Mouse (Mus musculus) layer of hippocampus, postnatal 10 days (tissue): ENCODE measurements around the gene Set. TPM values are rescaled to one million over a fixed set of nuclear protein-coding genes. Genes with fewer than 3 reads are reported as not detected.
A peak's percentile ranks its signal among the peaks of the same experiment; 100 is the strongest.

ENCODE experiments used
- DNase-seq, 2 experiments: peaks; one replicate each; pipeline ENCODE4 v3.0.0; 2021; ENCODE audit warnings: low spot score in 2 of 2
- total RNA-seq, 2 experiments: library from RNA; stranded (reverse); gene quantifications; 2 replicates each; pipeline ENCODE4 v1.2.3; 2021

Gene Set
- total RNA-seq, 2 experiments from 2014 or later = 231 to 233 TPM

- DNase-seq = no peak
Observed at GRCm38 (mm10) chr2:30087310-30087709, 30.1 kb downstream of the Set start.

GRCm38 (mm10) chr2:30091521-30091920 is 34.3 kb downstream of the Set start:
- DNase-seq = no peak

DNA sequence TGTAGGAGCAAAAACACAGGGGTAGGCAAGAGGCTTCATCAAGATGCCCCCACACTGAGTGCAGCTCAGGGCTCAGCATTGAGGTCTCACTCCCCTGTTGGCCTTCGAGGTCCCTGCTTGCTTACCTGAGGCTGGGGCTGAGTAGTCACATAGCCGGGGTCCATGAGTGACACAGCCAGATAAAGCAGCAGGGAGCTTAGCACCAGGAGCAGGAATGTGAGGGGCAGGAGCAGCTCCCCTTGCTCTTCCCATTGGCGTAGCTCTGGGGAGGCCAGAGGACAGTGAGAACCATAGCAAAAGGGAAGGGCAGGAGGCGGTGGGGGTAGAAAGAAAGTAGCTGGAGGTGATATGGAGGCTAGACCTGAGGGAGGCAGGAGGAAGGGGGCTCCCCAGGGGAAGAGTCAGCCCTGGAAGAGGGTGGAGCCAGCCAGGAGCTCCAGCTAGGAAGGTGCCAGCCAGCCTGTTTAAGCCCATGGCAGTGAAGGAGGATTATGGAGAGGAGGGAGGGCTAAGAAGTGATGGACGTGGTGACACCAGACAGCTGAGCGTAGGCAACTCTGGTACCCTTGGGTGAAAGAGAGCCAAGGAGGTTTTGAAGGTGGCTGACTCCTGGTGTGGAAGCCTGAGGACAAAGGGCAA is 35.2 kb downstream of the Set start:
- DNase-seq = no peak

DNA sequence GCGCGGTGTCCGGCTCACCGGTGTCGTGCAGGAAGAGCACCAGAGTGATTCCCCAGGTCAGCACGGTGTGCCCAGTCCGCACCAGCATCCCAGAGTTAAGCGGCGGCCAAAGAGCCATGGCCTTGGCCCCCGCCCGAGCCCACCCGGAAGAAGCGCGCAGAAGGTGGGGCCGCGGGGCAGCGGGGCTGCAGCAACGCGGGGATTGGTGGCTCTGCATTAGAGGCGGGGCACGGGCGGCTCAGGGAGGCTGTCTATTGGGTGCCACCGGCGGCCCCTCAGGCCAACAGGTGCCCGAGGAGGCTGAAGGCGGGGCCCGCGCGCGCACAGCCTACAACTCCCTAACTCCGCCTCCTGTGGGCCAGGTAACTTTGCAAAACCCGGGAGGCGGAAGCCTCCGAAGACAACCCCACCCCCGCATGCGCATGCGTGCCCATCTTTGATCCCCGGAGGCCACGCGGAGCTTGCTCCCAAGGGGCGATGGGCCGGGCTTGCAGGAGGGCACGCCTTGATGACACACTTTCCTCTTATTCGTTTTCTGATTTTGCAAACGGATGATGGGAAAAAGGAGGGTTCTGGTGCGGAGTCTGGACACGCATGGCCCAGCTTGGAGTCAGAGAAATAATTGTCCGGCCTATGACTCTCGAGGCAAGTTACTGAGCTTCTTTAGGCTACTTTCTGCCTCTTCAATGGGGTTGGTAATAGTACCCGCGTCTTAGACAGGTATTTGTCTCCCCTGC is 36.5 kb downstream of the Set start, which contains the start of gene Zdhhc12:
Zdhhc12 (minus strand) TSS at position 178 of the 737 bp plus-strand sequence.
- DNase-seq = peak; percentile 85 to 92

DNA sequence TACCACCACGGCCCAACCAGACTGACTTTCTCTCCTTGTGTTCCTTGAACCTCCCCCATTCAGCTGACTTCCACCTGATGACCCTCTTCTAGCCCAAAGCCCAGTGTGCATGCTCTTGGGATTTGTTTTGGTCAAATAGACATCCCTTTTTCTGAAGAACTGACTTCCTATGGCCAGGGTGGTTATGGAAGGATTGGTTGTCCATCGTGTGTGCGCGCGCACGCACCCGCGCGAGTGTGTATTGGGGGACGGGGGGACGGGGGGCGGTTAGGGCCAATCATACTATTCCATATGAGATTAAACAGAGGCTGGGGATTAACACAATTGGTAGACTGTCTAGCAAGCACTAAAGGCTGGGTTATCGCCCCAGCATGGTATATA is 37.0 kb downstream of the Set start:
- DNase-seq = peak in 1 of 2 experiments; percentile 40

- peak; percentile 38 to 61 for DNase-seq
Observed at GRCm38 (mm10) chr2:30095882-30096527, 38.8 kb downstream of the Set start.

- no peak for DNase-seq
Observed at GRCm38 (mm10) chr2:30100214-30100613, 43.0 kb downstream of the Set start.

- DNase-seq = peak; percentile 52 to 56
Observed at GRCm38 (mm10) chr2:30106364-30106763, 49.2 kb downstream of the Set start.

GRCm38 (mm10) chr2:30107646-30108045 is 50.5 kb downstream of the Set start:
- no peak for DNase-seq

DNA sequence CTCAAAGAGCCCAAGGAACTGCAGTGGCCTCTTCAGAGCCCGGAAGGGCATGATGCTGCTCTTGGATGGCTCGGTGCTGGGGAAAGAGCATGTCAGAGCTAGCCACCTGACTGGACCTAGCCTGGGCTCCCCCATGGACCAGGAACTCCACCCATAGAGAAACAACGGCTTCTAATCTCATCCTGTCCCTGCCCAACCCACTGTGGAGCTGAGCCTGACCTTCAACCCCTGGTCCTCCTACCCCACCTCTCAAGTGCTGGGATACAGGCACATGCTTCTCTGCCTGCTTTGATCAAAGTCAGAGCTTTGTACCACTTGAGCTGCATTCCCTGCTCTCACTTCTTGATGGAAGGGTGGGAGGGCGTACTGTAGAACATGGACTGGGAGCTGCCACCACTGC is 51.1 kb downstream of the Set start:
- DNase-seq = no peak

DNA sequence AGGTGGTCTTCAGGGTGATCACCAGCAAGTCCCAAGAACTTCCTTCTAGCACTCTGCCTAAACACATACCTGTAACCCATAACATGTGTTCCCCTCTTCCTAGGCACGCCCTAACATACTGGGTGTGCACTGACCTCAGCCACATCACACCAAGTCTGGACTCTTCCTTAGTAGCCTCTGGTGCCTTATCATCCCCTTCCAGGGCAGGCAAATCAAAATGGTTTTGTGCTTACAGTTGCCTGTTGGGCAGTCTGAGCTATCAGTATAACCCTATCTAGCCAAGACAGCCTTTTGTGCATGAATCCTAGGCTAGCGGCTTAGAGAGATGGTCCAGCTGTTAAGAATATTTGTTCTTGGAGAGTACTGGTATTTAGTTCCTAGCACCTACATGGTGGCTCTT is 54.3 kb downstream of the Set start:
- DNase-seq = no peak

DNA sequence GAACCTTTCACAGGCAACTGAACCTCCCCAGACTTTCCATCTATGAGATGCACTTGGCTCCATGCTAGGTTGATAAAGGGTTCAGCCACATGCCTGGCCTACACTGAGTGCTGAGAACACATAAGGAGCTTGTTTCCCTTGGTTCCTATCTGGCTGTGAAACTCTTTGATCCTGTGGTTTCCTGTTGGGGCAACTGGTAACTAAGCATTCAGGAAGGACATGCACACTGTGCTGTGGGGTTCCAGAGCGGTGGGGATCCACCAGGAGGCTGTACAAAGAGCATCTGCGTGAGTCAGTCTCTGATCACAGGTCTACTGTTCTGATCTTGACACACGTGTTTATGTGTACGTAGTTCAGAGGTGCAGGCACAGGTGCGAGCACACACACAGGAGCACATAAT is 55.4 kb downstream of the Set start:
- DNase-seq = no peak

- peak; percentile 62 to 63 for DNase-seq
Observed at GRCm38 (mm10) chr2:30119641-30120051, 62.5 kb downstream of the Set start.

DNA sequence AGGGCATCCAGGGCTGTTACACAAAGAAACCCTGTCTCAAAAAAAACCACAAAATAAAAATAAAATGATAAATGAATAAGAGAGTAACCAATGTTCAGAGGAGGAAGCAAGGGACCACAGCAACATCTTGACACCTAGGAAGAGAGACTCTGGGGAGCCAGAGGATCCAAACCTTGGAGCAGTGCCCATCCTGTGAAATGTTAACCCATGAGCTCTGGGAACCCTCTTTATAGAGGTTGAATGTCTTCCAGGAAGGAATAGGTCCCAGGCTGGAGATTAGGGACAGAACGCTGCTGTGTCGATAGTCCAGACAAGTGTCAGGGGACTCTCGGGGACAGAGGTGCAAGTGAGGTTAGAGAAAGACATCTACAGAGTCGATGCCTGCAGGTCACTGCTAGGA is 63.1 kb downstream of the Set start:
- DNase-seq = no peak

Other genes with a start within 250 kb of the Set start
- 10 to 100 TPM; 42.4 to 55.0 TPM for gene Urm1, start 237.3 kb upstream of the Set start, total RNA-seq
- 10 to 100 TPM; 11.9 to 15.0 TPM for gene Cercam, start 188.2 kb upstream of the Set start, total RNA-seq
- gene Odf2, start 168.2 kb upstream of the Set start, total RNA-seq = 100 to 1,000 TPM; 105 to 119 TPM
- gene Gle1, start 122.0 kb upstream of the Set start, total RNA-seq = 10 to 100 TPM; 43.4 to 45.0 TPM
- gene Sptan1, start 91.8 kb upstream of the Set start, total RNA-seq = 1,000 to 10,000 TPM in 1 of 2 experiments, 100 to 1,000 TPM in 1; 939 to 1,018 TPM
- 10 to 100 TPM; 42.2 to 46.3 TPM for gene Wdr34, start 8.5 kb upstream of the Set start, total RNA-seq
- 1 to 10 TPM; 1.8 to 2.2 TPM for gene Pkn3, start 20.3 kb downstream of the Set start, total RNA-seq
- gene Zdhhc12, start 36.3 kb downstream of the Set start, total RNA-seq = 10 to 100 TPM; 19.6 to 19.7 TPM
- 100 to 1,000 TPM; 121 to 126 TPM for gene Zer1, start 67.2 kb downstream of the Set start, total RNA-seq
- 10 to 100 TPM; 72.6 to 73.5 TPM for gene Tbc1d13, start 76.4 kb downstream of the Set start, total RNA-seq
- gene Endog, start 114.1 kb downstream of the Set start, total RNA-seq = 10 to 100 TPM; 23.4 to 24.6 TPM
- gene Spout1, start 121.1 kb downstream of the Set start, total RNA-seq = 10 to 100 TPM; 31.2 to 35.3 TPM
- 10 to 100 TPM; 16.4 to 17.6 TPM for gene Kyat1, start 148.5 kb downstream of the Set start, total RNA-seq
- 10 to 100 TPM; 54.0 to 55.9 TPM for gene Lrrc8a, start 180.3 kb downstream of the Set start, total RNA-seq
- gene Gm28035, start 183.2 kb downstream of the Set start, total RNA-seq = 1 to 10 TPM; 5.8 to 7.2 TPM
- gene Phyhd1, start 208.8 kb downstream of the Set start, total RNA-seq = 10 to 100 TPM; 16.9 to 19.2 TPM
- gene Gm28038, start 223.7 kb downstream of the Set start, total RNA-seq = not detected
- gene Dolk, start 229.0 kb downstream of the Set start, total RNA-seq = 10 to 100 TPM; 23.8 to 24.4 TPM
- 10 to 100 TPM; 24.6 to 30.1 TPM for gene Nup188, start 229.0 kb downstream of the Set start, total RNA-seq